Mouse (Mus musculus): ENCODE measurements around the gene Rftn2.

- TF ChIP-seq CTCF (IDR thresholded peaks at IDR 0.05; ENCODE audit: low read depth) = no peak
- no peak for TF ChIP-seq EP300 (IDR thresholded peaks at IDR 0.05; ENCODE audit: low read depth)
These were observed 44.2 kb downstream of the Rftn2 start for GRCm38 (mm10) chr1:55182392-55182791.

Data from heart, postnatal 0 days (tissue).